Mouse (Mus musculus): ENCODE measurements around the gene Oaz1. TPM values are rescaled to one million over a fixed set of nuclear protein-coding genes. Genes with fewer than 3 reads are reported as not detected.
"Not testable (repeated sequence)": the region's sequence is repeated elsewhere in the genome, so short reads cannot be mapped to it uniquely, and the experiment has no call there.

Oaz1 gene
- polyA plus RNA-seq, 1 experiment, result 823 TPM

- no peak for TF ChIP-seq CTCF (IDR thresholded peaks at IDR 0.05; ENCODE audit: low read depth, low read length)
- no peak for TF ChIP-seq POLR2A (IDR thresholded peaks at IDR 0.05; ENCODE audit: borderline replicate concordance, low read depth, low read length)
- no peak overlapping the region for H3K4me3 ChIP-seq (ENCODE audit: insufficient read depth, low read length)
- peaks cover 8% of the 10 kb centered on the region for H3K4me1 ChIP-seq (ENCODE audit: control insufficient read depth, insufficient read depth, low read length)
- H3K27ac ChIP-seq (ENCODE audit: insufficient read depth, low read depth, low read length), result no peak overlapping the region
Observed at GRCm38 (mm10) chr10:80808985-80809632, 17.3 kb upstream of the Oaz1 start.

- Histone ChIP-seq H3K4me1 (ENCODE audit: control insufficient read depth, insufficient read depth, low read length) (peaks cover 8% of the 10 kb centered on the region), H3K27ac (ENCODE audit: insufficient read depth, low read depth, low read length) (no peak overlapping the region), H3K4me3 (ENCODE audit: insufficient read depth, low read length) (no peak overlapping the region)
- TF ChIP-seq POLR2A (IDR thresholded peaks at IDR 0.05; ENCODE audit: borderline replicate concordance, low read depth, low read length) (no peak), CTCF (IDR thresholded peaks at IDR 0.05; ENCODE audit: low read depth, low read length) (no peak)
Observed at GRCm38 (mm10) chr10:80810084-80810483, 16.4 kb upstream of the Oaz1 start.

- peaks cover 8% of the 10 kb centered on the region for H3K4me1 ChIP-seq (ENCODE audit: control insufficient read depth, insufficient read depth, low read length)
- TF ChIP-seq CTCF (IDR thresholded peaks at IDR 0.05; ENCODE audit: low read depth, low read length) (no peak), POLR2A (IDR thresholded peaks at IDR 0.05; ENCODE audit: borderline replicate concordance, low read depth, low read length) (no peak)
- no peak overlapping the region for H3K4me3 ChIP-seq (ENCODE audit: insufficient read depth, low read length)
- no peak overlapping the region for H3K27ac ChIP-seq (ENCODE audit: insufficient read depth, low read depth, low read length)
Observed at GRCm38 (mm10) chr10:80812391-80813041, 13.9 kb upstream of the Oaz1 start.

GRCm38 (mm10) chr10:80813366-80813765 is 13.1 kb upstream of the Oaz1 start, which contains the start of gene Jsrp1:
Jsrp1 (minus strand) TSS chr10:80813498.
- TF ChIP-seq POLR2A (IDR thresholded peaks at IDR 0.05; ENCODE audit: borderline replicate concordance, low read depth, low read length), result no peak
- TF ChIP-seq CTCF (IDR thresholded peaks at IDR 0.05; ENCODE audit: low read depth, low read length), result no peak
- Histone ChIP-seq H3K27ac (ENCODE audit: insufficient read depth, low read depth, low read length) (no peak within 1 kb of the TSS), H3K4me1 (ENCODE audit: control insufficient read depth, insufficient read depth, low read length) (peaks cover 6% of the 10 kb centered on the region; the same call in 1 of the 2 replicates), H3K4me3 (ENCODE audit: insufficient read depth, low read length) (no peak within 1 kb of the TSS)

GRCm38 (mm10) chr10:80814800-80815199 is 11.7 kb upstream of the Oaz1 start:
- no peak for TF ChIP-seq POLR2A (IDR thresholded peaks at IDR 0.05; ENCODE audit: borderline replicate concordance, low read depth, low read length)
- TF ChIP-seq CTCF (IDR thresholded peaks at IDR 0.05; ENCODE audit: low read depth, low read length), result no peak
- peaks cover 6% of the 10 kb centered on the region; the same call in 1 of the 2 replicates for H3K4me1 ChIP-seq (ENCODE audit: control insufficient read depth, insufficient read depth, low read length)
- no peak overlapping the region for H3K27ac ChIP-seq (ENCODE audit: insufficient read depth, low read depth, low read length)
- no peak overlapping the region for H3K4me3 ChIP-seq (ENCODE audit: insufficient read depth, low read length)

- not testable (repeated sequence) for H3K27ac ChIP-seq (ENCODE audit: insufficient read depth, low read depth, low read length); H3K4me1 ChIP-seq (ENCODE audit: control insufficient read depth, insufficient read depth, low read length); H3K4me3 ChIP-seq (ENCODE audit: insufficient read depth, low read length)
Observed at GRCm38 (mm10) chr10:80816303-80816702, 10.2 kb upstream of the Oaz1 start.

GRCm38 (mm10) chr10:80817164-80817563 is 9.3 kb upstream of the Oaz1 start:
- no peak overlapping the region for H3K27ac ChIP-seq (ENCODE audit: insufficient read depth, low read depth, low read length)
- peaks cover 6% of the 10 kb centered on the region; the same call in 1 of the 2 replicates for H3K4me1 ChIP-seq (ENCODE audit: control insufficient read depth, insufficient read depth, low read length)
- no peak overlapping the region for H3K4me3 ChIP-seq (ENCODE audit: insufficient read depth, low read length)
- TF ChIP-seq POLR2A (IDR thresholded peaks at IDR 0.05; ENCODE audit: borderline replicate concordance, low read depth, low read length), result no peak
- no peak for TF ChIP-seq CTCF (IDR thresholded peaks at IDR 0.05; ENCODE audit: low read depth, low read length)

GRCm38 (mm10) chr10:80817955-80818354 is 8.5 kb upstream of the Oaz1 start:
- H3K4me3 ChIP-seq (ENCODE audit: insufficient read depth, low read length); H3K27ac ChIP-seq (ENCODE audit: insufficient read depth, low read depth, low read length); H3K4me1 ChIP-seq (ENCODE audit: control insufficient read depth, insufficient read depth, low read length): not testable (repeated sequence)

GRCm38 (mm10) chr10:80818599-80819281 is 7.7 kb upstream of the Oaz1 start:
- H3K4me1 ChIP-seq (ENCODE audit: control insufficient read depth, insufficient read depth, low read length), result peaks cover 4% of the 10 kb centered on the region; the same call in 1 of the 2 replicates
- H3K4me3 ChIP-seq (ENCODE audit: insufficient read depth, low read length), result no peak overlapping the region
- no peak for TF ChIP-seq POLR2A (IDR thresholded peaks at IDR 0.05; ENCODE audit: borderline replicate concordance, low read depth, low read length)
- no peak for TF ChIP-seq CTCF (IDR thresholded peaks at IDR 0.05; ENCODE audit: low read depth, low read length)

GRCm38 (mm10) chr10:80819406-80819805 is 7.0 kb upstream of the Oaz1 start:
- H3K4me3 ChIP-seq (ENCODE audit: insufficient read depth, low read length), result no peak overlapping the region
- H3K4me1 ChIP-seq (ENCODE audit: control insufficient read depth, insufficient read depth, low read length), result peaks cover 9% of the 10 kb centered on the region
- TF ChIP-seq CTCF (IDR thresholded peaks at IDR 0.05; ENCODE audit: low read depth, low read length) (no peak), POLR2A (IDR thresholded peaks at IDR 0.05; ENCODE audit: borderline replicate concordance, low read depth, low read length) (no peak)
- no peak overlapping the region for H3K27ac ChIP-seq (ENCODE audit: insufficient read depth, low read depth, low read length)

More at GRCm38 (mm10) chr10:80818599-80819281, 7.7 kb upstream of the Oaz1 start:
- no peak overlapping the region for H3K27ac ChIP-seq (ENCODE audit: insufficient read depth, low read depth, low read length)
